Mouse (Mus musculus): ENCODE measurements around the gene Birc6. TPM values are rescaled to one million over a fixed set of nuclear protein-coding genes. Genes with fewer than 3 reads are reported as not detected.

Gene Birc6
- polyA plus RNA-seq, 1 experiment from 2014 or later, result 80.0 TPM

GRCm38 (mm10) chr17:74569219-74569618 is 41.1 kb downstream of the Birc6 start:
- H3K9me3 ChIP-seq, result no peaks in the 10 kb centered on the region
- H3K27me3 ChIP-seq, result no peaks in the 10 kb centered on the region
- ATAC-seq (ENCODE audit: borderline replicate concordance, extremely low read depth, low FRiP score, low TSS enrichment), result no peak
- H3K27ac ChIP-seq, result no peak overlapping the region
- WGBS, result 51% methylated on average over 1 of the region's 1 CpGs
- H3K9ac ChIP-seq, result no peak overlapping the region
- no peak overlapping the region for H3K4me2 ChIP-seq
- no peak overlapping the region for H3K4me3 ChIP-seq
- peaks cover 31% of the 10 kb centered on the region; the same call in 1 of the 2 replicates for H3K36me3 ChIP-seq
- H3K4me1 ChIP-seq, result no peaks in the 10 kb centered on the region

GRCm38 (mm10) chr17:74570585-74570984 is 42.5 kb downstream of the Birc6 start:
- Histone ChIP-seq H3K9ac (no peak overlapping the region), H3K27me3 (no peaks in the 10 kb centered on the region), H3K27ac (no peak overlapping the region), H3K4me2 (no peak overlapping the region), H3K36me3 (peaks cover 34% of the 10 kb centered on the region), H3K4me1 (no peaks in the 10 kb centered on the region), H3K9me3 (no peaks in the 10 kb centered on the region), H3K4me3 (no peak overlapping the region)
- 75% methylated on average over 1 of the region's 1 CpGs for WGBS
- ATAC-seq (ENCODE audit: borderline replicate concordance, extremely low read depth, low FRiP score, low TSS enrichment), result no peak

DNA sequence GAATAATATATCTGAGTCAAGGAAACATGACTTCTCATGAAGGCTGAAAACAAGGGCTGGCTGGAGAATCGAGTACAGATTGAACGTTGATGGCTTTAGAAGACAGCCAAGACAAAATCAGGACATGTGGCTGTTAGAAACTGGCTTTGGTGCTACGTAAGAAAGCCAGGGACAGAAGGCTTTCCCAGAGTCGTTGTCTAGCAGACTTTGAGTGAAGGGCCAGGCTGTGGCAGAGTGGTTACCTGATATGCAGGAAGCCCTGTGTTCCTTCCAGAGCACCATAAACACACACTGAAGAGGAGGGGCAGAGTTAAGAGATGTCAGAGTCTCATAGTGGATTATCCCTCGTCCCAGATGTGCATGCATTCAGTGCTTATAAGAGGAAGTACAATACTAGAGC is 49.1 kb downstream of the Birc6 start:
- peaks cover 33% of the 10 kb centered on the region for H3K36me3 ChIP-seq
- H3K4me1 ChIP-seq, result no peaks in the 10 kb centered on the region
- no peak overlapping the region for H3K4me3 ChIP-seq
- 59% methylated on average over 5 of the region's 5 CpGs for WGBS
- H3K9me3 ChIP-seq, result no peaks in the 10 kb centered on the region
- H3K4me2 ChIP-seq, result no peak overlapping the region
- no peaks in the 10 kb centered on the region for H3K27me3 ChIP-seq
- ATAC-seq (ENCODE audit: borderline replicate concordance, extremely low read depth, low FRiP score, low TSS enrichment), result no peak
- no peak overlapping the region for H3K9ac ChIP-seq
- no peak overlapping the region for H3K27ac ChIP-seq

DNA sequence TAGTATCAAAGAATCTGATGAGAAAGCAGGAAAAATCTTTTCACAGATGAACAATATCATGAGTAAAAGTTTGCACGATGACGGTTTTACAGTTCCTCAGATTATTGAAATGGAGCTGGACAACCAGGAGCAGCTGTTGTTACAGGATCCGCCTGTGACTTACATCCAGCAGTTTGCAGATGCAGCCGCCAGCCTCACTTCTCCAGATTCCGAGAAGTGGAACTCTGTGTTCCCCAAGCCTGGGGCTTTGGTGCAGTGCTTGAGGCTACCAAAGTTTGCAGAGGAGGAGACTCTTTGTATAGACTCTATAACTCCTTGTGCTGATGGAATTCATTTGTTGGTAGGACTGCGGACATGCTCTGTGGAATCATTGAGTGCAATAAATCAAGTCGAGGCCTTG is 51.5 kb downstream of the Birc6 start:
- ATAC-seq (ENCODE audit: borderline replicate concordance, extremely low read depth, low FRiP score, low TSS enrichment), result no peak
- H3K9ac ChIP-seq, result no peak overlapping the region
- no peak overlapping the region for H3K4me3 ChIP-seq
- no peak overlapping the region for H3K27ac ChIP-seq
- H3K36me3 ChIP-seq, result peaks cover 25% of the 10 kb centered on the region
- no peaks in the 10 kb centered on the region for H3K4me1 ChIP-seq
- H3K27me3 ChIP-seq, result no peaks in the 10 kb centered on the region
- WGBS, result 89% methylated on average over 7 of the region's 7 CpGs
- H3K9me3 ChIP-seq, result no peaks in the 10 kb centered on the region
- H3K4me2 ChIP-seq, result no peak overlapping the region

DNA sequence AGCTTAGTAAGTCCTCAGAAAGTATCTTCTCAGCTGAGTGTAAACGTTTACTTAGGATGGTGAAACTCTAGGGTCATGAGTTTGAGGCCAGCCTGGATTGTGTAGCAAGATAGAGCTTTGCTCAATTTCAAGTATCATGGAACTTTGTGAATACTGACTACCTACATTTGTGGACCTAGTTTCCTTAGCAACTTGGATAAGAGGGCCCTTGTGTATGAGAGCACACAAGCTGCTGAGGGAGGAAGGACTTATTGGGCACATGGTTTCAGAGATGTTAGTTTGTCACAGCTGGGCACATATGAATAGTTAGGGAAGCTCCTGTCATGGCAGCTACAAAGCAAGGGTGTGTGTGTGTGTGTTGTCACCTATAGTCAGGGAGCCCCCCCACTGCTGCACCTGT is 52.6 kb downstream of the Birc6 start:
- no peaks in the 10 kb centered on the region for H3K4me1 ChIP-seq
- 68% methylated on average over 1 of the region's 1 CpGs for WGBS
- no peaks in the 10 kb centered on the region for H3K9me3 ChIP-seq
- no peaks in the 10 kb centered on the region for H3K27me3 ChIP-seq
- H3K27ac ChIP-seq, result no peak overlapping the region
- peaks cover 22% of the 10 kb centered on the region for H3K36me3 ChIP-seq
- H3K4me2 ChIP-seq, result no peak overlapping the region
- no peak overlapping the region for H3K4me3 ChIP-seq
- ATAC-seq (ENCODE audit: borderline replicate concordance, extremely low read depth, low FRiP score, low TSS enrichment), result no peak
- H3K9ac ChIP-seq, result no peak overlapping the region

DNA sequence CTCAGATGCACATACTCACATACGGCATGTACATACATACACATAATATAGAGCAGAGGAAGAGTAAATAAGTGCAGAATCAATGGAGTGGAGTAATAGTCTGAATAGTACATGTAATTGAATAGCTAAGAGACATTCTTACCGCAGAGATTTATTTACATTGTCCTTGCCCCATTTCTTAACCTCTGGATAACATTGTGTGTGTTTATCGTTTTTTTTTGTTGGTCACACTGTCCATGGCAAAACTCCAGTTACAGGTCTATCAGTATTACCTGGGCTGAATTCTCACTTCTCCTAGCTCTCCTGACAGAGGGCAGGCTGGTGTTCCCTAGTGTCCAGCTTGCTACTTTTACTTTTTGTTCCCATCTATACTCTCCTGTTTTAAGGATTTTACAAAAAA is 58.7 kb downstream of the Birc6 start:
- WGBS, result 83% methylated on average over 3 of the region's 3 CpGs
- ATAC-seq (ENCODE audit: borderline replicate concordance, extremely low read depth, low FRiP score, low TSS enrichment), result no peak
- Histone ChIP-seq H3K27ac (no peak overlapping the region), H3K9ac (no peak overlapping the region), H3K4me1 (no peaks in the 10 kb centered on the region), H3K4me2 (no peak overlapping the region), H3K36me3 (peaks cover 3% of the 10 kb centered on the region), H3K9me3 (no peaks in the 10 kb centered on the region), H3K27me3 (no peaks in the 10 kb centered on the region), H3K4me3 (no peak overlapping the region)

GRCm38 (mm10) chr17:74598908-74599307 is 70.8 kb downstream of the Birc6 start:
- WGBS, result 92% methylated on average over 9 of the region's 9 CpGs
- Histone ChIP-seq H3K4me1 (no peaks in the 10 kb centered on the region), H3K4me2 (no peak overlapping the region), H3K9me3 (no peaks in the 10 kb centered on the region), H3K9ac (no peak overlapping the region), H3K4me3 (no peak overlapping the region), H3K27me3 (no peaks in the 10 kb centered on the region), H3K36me3 (peaks cover 47% of the 10 kb centered on the region), H3K27ac (no peak overlapping the region)
- ATAC-seq (ENCODE audit: borderline replicate concordance, extremely low read depth, low FRiP score, low TSS enrichment), result no peak

- 97% methylated on average over 2 of the region's 2 CpGs for WGBS
- H3K36me3 ChIP-seq, result peaks cover 46% of the 10 kb centered on the region
Measured at GRCm38 (mm10) chr17:74599396-74599795, 71.3 kb downstream of the Birc6 start.

GRCm38 (mm10) chr17:74601201-74601600 is 73.1 kb downstream of the Birc6 start:
- Histone ChIP-seq H3K27ac (no peak overlapping the region), H3K4me2 (no peak overlapping the region), H3K27me3 (no peaks in the 10 kb centered on the region), H3K4me3 (no peak overlapping the region), H3K9me3 (no peaks in the 10 kb centered on the region), H3K4me1 (no peaks in the 10 kb centered on the region), H3K9ac (no peak overlapping the region), H3K36me3 (peaks cover 37% of the 10 kb centered on the region)
- 68% methylated on average over 1 of the region's 1 CpGs for WGBS
- ATAC-seq (ENCODE audit: borderline replicate concordance, extremely low read depth, low FRiP score, low TSS enrichment), result no peak

More at GRCm38 (mm10) chr17:74599396-74599795, 71.3 kb downstream of the Birc6 start:
- no peak for ATAC-seq (ENCODE audit: borderline replicate concordance, extremely low read depth, low FRiP score, low TSS enrichment)
- H3K4me2 ChIP-seq, result no peak overlapping the region
- no peaks in the 10 kb centered on the region for H3K9me3 ChIP-seq
- H3K4me3 ChIP-seq, result no peak overlapping the region
- H3K4me1 ChIP-seq, result no peaks in the 10 kb centered on the region
- H3K27ac ChIP-seq, result no peak overlapping the region
- no peak overlapping the region for H3K9ac ChIP-seq
- no peaks in the 10 kb centered on the region for H3K27me3 ChIP-seq

- no peaks in the 10 kb centered on the region for H3K9me3 ChIP-seq
- no peak overlapping the region for H3K4me2 ChIP-seq
- H3K27ac ChIP-seq, result no peak overlapping the region
- 82% methylated on average over 3 of the region's 3 CpGs for WGBS
- no peak overlapping the region for H3K4me3 ChIP-seq
- no peak for ATAC-seq (ENCODE audit: borderline replicate concordance, extremely low read depth, low FRiP score, low TSS enrichment)
- no peaks in the 10 kb centered on the region for H3K27me3 ChIP-seq
- no peak overlapping the region for H3K9ac ChIP-seq
- no peaks in the 10 kb centered on the region for H3K4me1 ChIP-seq
- peaks cover 55% of the 10 kb centered on the region for H3K36me3 ChIP-seq
Measured at GRCm38 (mm10) chr17:74630798-74631197, 102.7 kb downstream of the Birc6 start.

GRCm38 (mm10) chr17:74642445-74642844 is 114.3 kb downstream of the Birc6 start:
- H3K27ac ChIP-seq, result no peak overlapping the region
- H3K4me2 ChIP-seq, result no peak overlapping the region
- H3K36me3 ChIP-seq, result peaks cover 64% of the 10 kb centered on the region
- H3K4me3 ChIP-seq, result no peak overlapping the region
- H3K4me1 ChIP-seq, result no peaks in the 10 kb centered on the region
- ATAC-seq (ENCODE audit: borderline replicate concordance, extremely low read depth, low FRiP score, low TSS enrichment), result no peak
- H3K9ac ChIP-seq, result no peak overlapping the region
- no peaks in the 10 kb centered on the region for H3K9me3 ChIP-seq
- H3K27me3 ChIP-seq, result no peaks in the 10 kb centered on the region

- peaks cover 54% of the 10 kb centered on the region for H3K36me3 ChIP-seq
- no peak overlapping the region for H3K4me3 ChIP-seq
- H3K9me3 ChIP-seq, result no peaks in the 10 kb centered on the region
- H3K27ac ChIP-seq, result no peak overlapping the region
- no peak overlapping the region for H3K4me2 ChIP-seq
- WGBS, result 74% methylated on average over 3 of the region's 3 CpGs
- no peaks in the 10 kb centered on the region for H3K27me3 ChIP-seq
- H3K4me1 ChIP-seq, result no peaks in the 10 kb centered on the region
- no peak overlapping the region for H3K9ac ChIP-seq
- ATAC-seq (ENCODE audit: borderline replicate concordance, extremely low read depth, low FRiP score, low TSS enrichment), result peak; percentile 64; the same call in 1 of the 2 replicates
Measured at GRCm38 (mm10) chr17:74658362-74658761, 130.3 kb downstream of the Birc6 start.

DNA sequence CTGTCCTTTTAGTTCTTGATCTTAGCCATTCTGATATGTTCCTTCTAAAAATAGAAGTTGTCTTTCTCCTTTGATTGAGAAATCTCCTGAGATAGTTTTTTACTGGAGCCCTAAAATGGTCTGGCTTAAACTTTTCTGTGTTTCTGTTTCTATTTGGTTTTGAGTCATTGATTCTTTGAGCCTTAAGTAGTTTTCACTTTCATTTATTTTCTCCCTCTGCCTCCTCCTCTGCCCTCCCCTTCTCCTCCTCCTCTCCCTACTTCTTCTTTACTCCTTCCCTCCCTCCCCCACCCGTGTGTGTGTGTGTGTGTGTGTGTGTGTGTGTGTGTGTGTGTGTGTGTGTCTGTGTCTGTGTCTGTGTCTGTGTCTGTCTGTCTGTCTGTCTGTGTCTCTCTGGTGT is 139.9 kb downstream of the Birc6 start:
- WGBS, result no CpG with 5 or more reads among the region's 1 CpGs
- no peaks in the 10 kb centered on the region for H3K27me3 ChIP-seq
- H3K9ac ChIP-seq, result no peak overlapping the region
- ATAC-seq (ENCODE audit: borderline replicate concordance, extremely low read depth, low FRiP score, low TSS enrichment), result no peak
- no peak overlapping the region for H3K4me2 ChIP-seq
- peaks cover 52% of the 10 kb centered on the region for H3K36me3 ChIP-seq
- H3K9me3 ChIP-seq, result no peaks in the 10 kb centered on the region
- no peak overlapping the region for H3K27ac ChIP-seq
- H3K4me3 ChIP-seq, result no peak overlapping the region
- no peaks in the 10 kb centered on the region for H3K4me1 ChIP-seq

Measured in lung, embryonic 15.5 days (tissue).